Comparison of ENCODE assay signal across 8 mouse cellular contexts in genomic region chr10:121640150-121640930, GRCm38 (mm10). TPM values are rescaled to one million over a fixed set of nuclear protein-coding genes. Genes with fewer than 3 reads are reported as not detected.
DNase-seq lines count a peak whose midpoint lies in the region; ATAC-seq and TF ChIP-seq lines count a peak whose summit lies in the region.

No protein-coding gene starts in this region.

- H3K4me1 ChIP-seq in heart, embryonic 10.5 days: peaks cover 13% of the 10 kb centered on the region
- peaks cover 18% of the 10 kb centered on the region for H3K4me1 ChIP-seq in embryonic facial prominence, embryonic 13.5 days
- H3K4me1 ChIP-seq in lung, postnatal 0 days (ENCODE audit: insufficient read depth, low read depth, low read length): no peaks in the 10 kb centered on the region; the same call in 1 of the 2 replicates

- H3K9me3 ChIP-seq in heart, embryonic 10.5 days: no peaks in the 10 kb centered on the region
- no peaks in the 10 kb centered on the region for H3K9me3 ChIP-seq in embryonic facial prominence, embryonic 13.5 days
- H3K9me3 ChIP-seq in lung, postnatal 0 days (ENCODE audit: low read length): no peaks in the 10 kb centered on the region

- TF ChIP-seq CTCF in lung, postnatal 0 days (IDR thresholded peaks at IDR 0.05): peak; percentile 66

- TF ChIP-seq EP300 in lung, postnatal 0 days (IDR thresholded peaks at IDR 0.05): no peak

- no peak for DNase-seq in heart, embryonic 10.5 days (ENCODE audit: low spot score)
- DNase-seq in heart, adult 11 months: no peak
- peak; percentile 32 for DNase-seq in NIH3T3 (ENCODE audit: low read depth)
- DNase-seq in lung, postnatal 0 days (ENCODE audit: low spot score): peak; percentile 37
- peak; percentile 43 to 45 for DNase-seq in right cerebral cortex, postnatal 10 days (ENCODE audit: low spot score in 2 of 2)
- DNase-seq in adrenal gland, adult 18-20 months (ENCODE audit: low spot score in 2 of 2): no peak

- H3K27me3 ChIP-seq in heart, embryonic 10.5 days (ENCODE audit: insufficient read depth, poor library complexity, severe bottlenecking): peaks cover 30% of the 10 kb centered on the region
- H3K27me3 ChIP-seq in embryonic facial prominence, embryonic 13.5 days: peaks cover 32% of the 10 kb centered on the region
- peaks cover 15% of the 10 kb centered on the region; the same call in 1 of the 2 replicates for H3K27me3 ChIP-seq in lung, postnatal 0 days (replicated peaks; ENCODE audit: insufficient read depth, low read length)

- H3K4me2 ChIP-seq in embryonic facial prominence, embryonic 13.5 days: peak overlapping the region; percentile 98
- H3K4me2 ChIP-seq in lung, postnatal 0 days (replicated peaks; ENCODE audit: low read depth, low read length): peak overlapping the region; percentile 95; the same call in 1 of the 2 replicates

- no peak overlapping the region for H3K9ac ChIP-seq in embryonic facial prominence, embryonic 13.5 days
- H3K9ac ChIP-seq in lung, postnatal 0 days (replicated peaks; ENCODE audit: low read depth): no peak overlapping the region

- no peaks in the 10 kb centered on the region for H3K36me3 ChIP-seq in heart, embryonic 10.5 days
- no peaks in the 10 kb centered on the region for H3K36me3 ChIP-seq in embryonic facial prominence, embryonic 13.5 days
- H3K36me3 ChIP-seq in lung, postnatal 0 days (ENCODE audit: insufficient read depth, low read length): no peaks in the 10 kb centered on the region

- H3K4me3 ChIP-seq in heart, embryonic 10.5 days: peak overlapping the region; percentile 68; the same call in 1 of the 2 replicates
- H3K4me3 ChIP-seq in embryonic facial prominence, embryonic 13.5 days: no peak overlapping the region
- H3K4me3 ChIP-seq in lung, postnatal 0 days (ENCODE audit: low read depth, low read length): peak overlapping the region; percentile 48; the same call in 1 of the 2 replicates

- ATAC-seq in embryonic facial prominence, embryonic 13.5 days (ENCODE audit: insufficient number of reproducible peaks, insufficient read depth, low FRiP score, low TSS enrichment, low read depth): no peak
- peak; percentile 81 for ATAC-seq in inflammation-experienced regulatory T-cells, adult 6 months
- ATAC-seq in lung, postnatal 0 days: no peak

- H3K27ac ChIP-seq in heart, embryonic 10.5 days: no peak overlapping the region
- no peak overlapping the region for H3K27ac ChIP-seq in embryonic facial prominence, embryonic 13.5 days
- no peak overlapping the region for H3K27ac ChIP-seq in lung, postnatal 0 days (ENCODE audit: low read length)

- WGBS in heart, embryonic 10.5 days: 54% methylated on average over 6 of the region's 6 CpGs
- 45% methylated on average over 6 of the region's 6 CpGs for WGBS in embryonic facial prominence, embryonic 13.5 days
- 46% methylated on average over 6 of the region's 6 CpGs for WGBS in lung, postnatal 0 days

RNA-seq across cellular contexts. Expression of gene D930020B18Rik, which starts 1.0 kb away (rescaled TPM):
- 0.11 TPM in 1 of 2 replicates, not detected in the other for polyA plus RNA-seq in heart, embryonic 10.5 days (2016; fragmentation: Nextera tagmentation; extraction: Ambion mirVana)
- polyA plus RNA-seq in embryonic facial prominence, embryonic 13.5 days (2015; fragmentation: Nextera tagmentation; extraction: Ambion mirVana): 0.76 and 2.4 TPM in 2 replicates
- polyA plus RNA-seq in inflammation-experienced regulatory T-cells, adult 6 months (2017; shearing (Covaris generic)): 1 to 10 TPM in 2 of 3 experiments, not detected in 1; 1.4 TPM
- polyA plus RNA-seq in lung, postnatal 0 days (2015; fragmentation: Nextera tagmentation; extraction: Ambion mirVana): 0.44 and 0.48 TPM in 2 replicates
- not detected for total RNA-seq in adrenal gland, adult 18-20 months (2021)

RNA-seq across cellular contexts. Expression of gene Xpot, which starts 14.2 kb away (rescaled TPM):
- polyA plus RNA-seq in heart, embryonic 10.5 days (2016; fragmentation: Nextera tagmentation; extraction: Ambion mirVana): 44.8 and 48.8 TPM in 2 replicates
- polyA plus RNA-seq in embryonic facial prominence, embryonic 13.5 days (2015; fragmentation: Nextera tagmentation; extraction: Ambion mirVana): 48.1 and 61.6 TPM in 2 replicates
- polyA plus RNA-seq in inflammation-experienced regulatory T-cells, adult 6 months (2017; shearing (Covaris generic)): 10 to 100 TPM; 12.6 to 20.3 (median 19.9) TPM
- polyA plus RNA-seq in lung, postnatal 0 days (2015; fragmentation: Nextera tagmentation; extraction: Ambion mirVana): 19.9 and 25.7 TPM in 2 replicates
- 10 to 100 TPM; 53.8 to 73.0 TPM for total RNA-seq in adrenal gland, adult 18-20 months (2021)

RNA-seq across cellular contexts. Expression of gene Tbk1, which starts 53.8 kb away (rescaled TPM):
- polyA plus RNA-seq in heart, embryonic 10.5 days (2016; fragmentation: Nextera tagmentation; extraction: Ambion mirVana): 28.1 and 31.4 TPM in 2 replicates
- polyA plus RNA-seq in embryonic facial prominence, embryonic 13.5 days (2015; fragmentation: Nextera tagmentation; extraction: Ambion mirVana): 32.3 and 35.9 TPM in 2 replicates
- 10 to 100 TPM; 82.8 to 83.5 (median 83.2) TPM for polyA plus RNA-seq in inflammation-experienced regulatory T-cells, adult 6 months (2017; shearing (Covaris generic))
- polyA plus RNA-seq in lung, postnatal 0 days (2015; fragmentation: Nextera tagmentation; extraction: Ambion mirVana): 25.9 and 28.0 TPM in 2 replicates
- total RNA-seq in adrenal gland, adult 18-20 months (2021): 10 to 100 TPM; 36.7 to 47.6 TPM

Comparison
In these comparisons a context has a peak if more than half of its experiments do, and no peak if none do; other contexts are left out.
1. DNase-seq: peak in NIH3T3 (single experiment), lung, postnatal 0 days (single experiment) and right cerebral cortex, postnatal 10 days (2 of 2); none in heart, embryonic 10.5 days (single experiment), heart, adult 11 months (single experiment) and adrenal gland, adult 18-20 months (0 of 2).